Mouse (Mus musculus) layer of hippocampus, adult 9-10 months (tissue): Measurements from ENCODE around the gene Ephx4.
"Not testable (repeated sequence)": the region's sequence is repeated elsewhere in the genome, so short reads cannot be mapped to it uniquely, and the experiment has no call there.

Experiments used
- DNase-seq: peaks from one replicate; pipeline ENCODE4 v3.0.0; 2022; ENCODE audit warnings: low spot score

Ephx4 gene

GRCm38 (mm10) chr5:107402436-107402835, at the start of gene Ephx4:
Ephx4 (plus strand) TSS chr5:107402736.
- no peak for DNase-seq

- no peak for DNase-seq
Observed at GRCm38 (mm10) chr5:107353981-107354380, 48.6 kb upstream of the Ephx4 start.

GRCm38 (mm10) chr5:107355801-107356200, 46.7 kb upstream of the Ephx4 start:
- DNase-seq = no peak

- DNase-seq = no peak
Observed at GRCm38 (mm10) chr5:107357723-107358122, 44.8 kb upstream of the Ephx4 start.

- peak; percentile 57 for DNase-seq
Observed at GRCm38 (mm10) chr5:107359395-107360053, 43.0 kb upstream of the Ephx4 start.

- no peak for DNase-seq
Observed at GRCm38 (mm10) chr5:107360054-107360730, 42.3 kb upstream of the Ephx4 start.

- no peak for DNase-seq
Observed at GRCm38 (mm10) chr5:107370040-107370439, 32.5 kb upstream of the Ephx4 start.

GRCm38 (mm10) chr5:107371335-107371734, 31.2 kb upstream of the Ephx4 start:
- no peak for DNase-seq

GRCm38 (mm10) chr5:107373256-107373655, 29.3 kb upstream of the Ephx4 start:
- DNase-seq = no peak

GRCm38 (mm10) chr5:107386448-107386847, 16.1 kb upstream of the Ephx4 start:
- not testable (repeated sequence) for DNase-seq

- DNase-seq = no peak
Observed at GRCm38 (mm10) chr5:107387788-107388187, 14.7 kb upstream of the Ephx4 start.

- DNase-seq = no peak
Observed at GRCm38 (mm10) chr5:107389373-107389772, 13.2 kb upstream of the Ephx4 start.

- DNase-seq = no peak
Observed at GRCm38 (mm10) chr5:107394437-107394836, 8.1 kb upstream of the Ephx4 start.

GRCm38 (mm10) chr5:107403011-107403946, 743 bp downstream of the Ephx4 start:
- no peak for DNase-seq

- peak; percentile 49 for DNase-seq
Observed at GRCm38 (mm10) chr5:107403947-107404684, 1.6 kb downstream of the Ephx4 start.

- no peak for DNase-seq
Observed at GRCm38 (mm10) chr5:107405361-107405760, 2.8 kb downstream of the Ephx4 start.

- no peak for DNase-seq
Observed at GRCm38 (mm10) chr5:107410305-107410704, 7.8 kb downstream of the Ephx4 start.

GRCm38 (mm10) chr5:107411326-107411725, 8.8 kb downstream of the Ephx4 start:
- no peak for DNase-seq

GRCm38 (mm10) chr5:107412285-107412684, 9.7 kb downstream of the Ephx4 start:
- DNase-seq = no peak

GRCm38 (mm10) chr5:107415098-107415497, 12.6 kb downstream of the Ephx4 start:
- peak; percentile 61 for DNase-seq

- no peak for DNase-seq
Observed at GRCm38 (mm10) chr5:107421676-107422075, 19.1 kb downstream of the Ephx4 start.

GRCm38 (mm10) chr5:107431249-107431648, 28.7 kb downstream of the Ephx4 start, which contains the start of gene Lpcat2b:
Lpcat2b (plus strand) TSS chr5:107431549.
- no peak for DNase-seq
